Mouse (Mus musculus) embryonic facial prominence, embryonic 12.5 days (tissue): ENCODE data around the gene Fcho1. TPM values are rescaled to one million over a fixed set of nuclear protein-coding genes. Genes with fewer than 3 reads are reported as not detected.

Experiments used
- ATAC-seq: fragments of 200-750 bp; cut with Nextera tagmentation; 2 replicates; pipeline ENCODE4 v1.8.0; 2017; ENCODE audit not compliant: insufficient number of reproducible peaks, insufficient read depth, low FRiP score, low TSS enrichment
- H3K27ac ChIP-seq: fragments of 300-500 bp; sonication (generic); 2 replicates; pipeline ENCODE4 v1.5.1; 2016; ENCODE audit warnings: mild to moderate bottlenecking
- H3K27me3 ChIP-seq: fragments of 300-500 bp; sonication (generic); 2 replicates; pipeline ENCODE4 v1.6.1; 2016; ENCODE audit warnings: mild to moderate bottlenecking, moderate library complexity
- H3K36me3 ChIP-seq: fragments of 300-500 bp; sonication (generic); 2 replicates; pipeline ENCODE4 v1.6.1; 2016; ENCODE audit warnings: mild to moderate bottlenecking
- H3K4me1 ChIP-seq: fragments of 300-500 bp; sonication (generic); 2 replicates; pipeline ENCODE4 v1.6.1; 2016
- H3K4me2 ChIP-seq: fragments of 300-500 bp; sonication (generic); replicated peaks from 2 replicates; pipeline ENCODE4 v1.6.1; 2016; ENCODE audit warnings: mild to moderate bottlenecking, moderate library complexity
- H3K4me3 ChIP-seq: fragments of 300-500 bp; sonication (generic); 2 replicates; pipeline ENCODE4 v1.5.1; 2016; ENCODE audit warnings: mild to moderate bottlenecking
- H3K9ac ChIP-seq: fragments of 300-500 bp; sonication (generic); 2 replicates; pipeline ENCODE4 v1.6.1; 2016; ENCODE audit warnings: mild to moderate bottlenecking, moderate library complexity
- H3K9me3 ChIP-seq: fragments of 300-500 bp; sonication (generic); 2 replicates; pipeline ENCODE4 v1.6.1; 2016; ENCODE audit warnings: mild to moderate bottlenecking, moderate library complexity
- WGBS: fragments of 180-500 bp; shearing (Covaris S2); methylation state at CpG from one replicate; pipeline ENCODE4 v1.1.7; 2016; 5-methylcytosine and 5-hydroxymethylcytosine counted together
- polyA plus RNA-seq: library from polyadenylated mRNA; unstranded; fragments of >200 nt; fragmentation: Nextera tagmentation; extraction: Ambion mirVana; gene quantifications from 2 replicates; pipeline ENCODE4 v1.2.1, GENCODE M21; 2016

Gene Fcho1
- polyA plus RNA-seq, 1 experiment from 2014 or later, result 7.4 TPM

DNA sequence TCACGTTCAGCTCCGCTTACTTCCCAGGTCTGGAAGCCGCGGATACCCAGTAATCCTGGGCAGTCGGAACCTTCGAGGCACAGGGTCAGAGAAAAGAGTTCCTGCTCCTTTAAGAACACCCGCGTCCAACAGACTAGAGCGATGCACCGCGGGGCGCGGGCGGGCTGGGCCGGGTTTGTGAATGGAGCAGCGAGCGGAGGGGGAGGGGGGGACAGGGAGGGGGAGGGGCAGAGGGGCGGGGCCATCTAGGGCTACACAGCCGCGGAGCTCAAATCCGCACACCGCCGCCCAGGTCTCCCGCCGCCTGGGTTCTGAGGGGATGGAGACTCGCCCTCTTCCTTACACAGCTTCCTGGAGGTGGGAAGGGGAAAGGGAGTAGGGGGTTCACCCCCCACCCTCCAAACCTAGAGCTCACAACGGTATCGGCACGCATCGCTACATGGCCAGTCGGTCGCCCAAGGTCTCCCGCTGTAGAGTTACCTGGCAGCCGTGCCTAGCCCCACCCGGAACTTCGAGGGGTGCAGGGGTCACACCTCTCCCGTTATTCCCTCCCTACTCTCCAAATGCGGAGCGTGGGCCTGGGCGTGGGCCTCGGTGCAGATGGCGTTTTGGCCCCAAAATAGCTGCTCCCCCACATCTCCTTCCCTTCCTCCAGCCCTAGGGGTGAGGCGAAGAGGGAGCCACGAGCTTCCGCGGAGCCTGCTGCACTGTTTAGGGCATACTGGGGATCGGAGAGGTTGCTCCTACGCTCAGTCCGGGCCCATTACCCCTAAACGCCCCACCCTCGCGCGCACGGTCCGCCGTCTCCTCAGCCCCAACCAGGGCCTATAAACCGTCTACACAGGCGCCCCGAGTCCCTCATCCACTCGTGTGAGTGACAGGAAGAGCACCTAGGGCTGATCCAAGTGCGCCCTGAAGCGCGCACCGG lies 54.6 kb downstream of the Fcho1 start:
- WGBS, result under 1% methylated on average over 52 of the region's 64 CpGs
- H3K4me1 ChIP-seq, result peaks cover 23% of the 10 kb centered on the region
- no peaks in the 10 kb centered on the region for H3K9me3 ChIP-seq
- H3K4me2 ChIP-seq, result peak overlapping the region; percentile 85
- H3K27ac ChIP-seq, result no peak overlapping the region
- ATAC-seq, result peak; percentile 62
- no peaks in the 10 kb centered on the region for H3K36me3 ChIP-seq
- H3K4me3 ChIP-seq, result peak overlapping the region; percentile 39
- H3K27me3 ChIP-seq, result peaks cover 56% of the 10 kb centered on the region
- H3K9ac ChIP-seq, result peak overlapping the region; percentile 53

DNA sequence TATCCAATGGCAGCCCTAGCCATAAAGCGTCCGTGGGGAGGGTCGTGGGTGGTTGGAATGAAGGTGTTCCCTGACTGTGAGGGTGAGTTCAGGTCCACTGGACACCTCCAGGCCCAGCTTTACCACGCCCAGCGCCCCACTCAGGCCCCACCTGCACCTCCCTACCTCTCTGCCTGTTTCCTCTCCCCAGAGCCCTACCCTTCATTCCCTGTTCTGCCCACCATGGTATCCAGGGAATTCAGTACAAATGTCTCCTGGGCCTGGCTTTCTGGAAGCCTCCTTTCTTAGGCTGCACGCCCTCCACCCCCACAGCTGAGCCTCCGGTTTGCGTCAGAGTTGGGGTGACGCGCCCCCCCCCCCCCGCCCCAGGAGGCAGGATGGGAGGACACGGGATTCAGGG lies 55.3 kb downstream of the Fcho1 start:
- H3K4me1 ChIP-seq, result peaks cover 23% of the 10 kb centered on the region

DNA sequence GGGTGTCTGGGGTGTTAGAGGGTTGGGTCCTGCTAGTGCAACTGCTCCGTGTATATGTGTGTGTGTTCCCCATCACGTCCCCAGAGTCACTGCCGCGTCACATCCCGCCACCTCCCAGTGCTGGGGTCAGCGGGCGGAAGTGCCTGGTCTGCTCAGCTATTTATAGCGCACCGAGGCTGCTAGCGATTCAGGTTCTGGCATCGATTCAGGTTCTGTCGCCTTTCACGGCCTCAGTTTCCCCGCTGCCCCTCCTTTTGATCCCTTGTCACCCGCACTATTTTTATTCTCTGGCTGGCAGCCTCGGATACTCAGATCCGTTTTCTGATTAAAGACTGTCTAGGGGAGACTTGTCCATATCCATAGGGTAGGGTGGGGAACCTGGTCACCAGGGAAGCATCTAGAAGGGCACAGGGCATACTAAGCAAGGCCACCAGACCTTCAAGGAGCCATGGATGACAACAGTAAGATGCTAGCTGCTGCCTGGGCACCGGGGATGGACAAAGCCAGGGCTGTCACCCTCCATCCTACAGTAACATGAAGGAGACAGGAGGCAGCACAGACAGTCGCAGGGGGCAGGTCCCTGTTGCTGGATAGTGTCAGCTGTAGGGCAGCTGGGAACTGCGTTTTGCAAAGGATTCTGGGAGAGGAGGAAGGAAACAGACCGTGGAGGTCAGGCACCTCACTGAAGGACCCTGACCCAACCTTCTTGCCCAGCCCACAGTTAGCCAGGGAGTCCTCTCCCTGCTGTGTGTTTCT lies 57.1 kb downstream of the Fcho1 start:
- Histone ChIP-seq H3K27me3 (peaks cover 47% of the 10 kb centered on the region), H3K4me3 (no peak overlapping the region), H3K9ac (0 out of 2 replicates have a peak overlapping the region, but pooled peaks have one; percentile 17), H3K4me1 (peaks cover 23% of the 10 kb centered on the region), H3K9me3 (no peaks in the 10 kb centered on the region), H3K36me3 (no peaks in the 10 kb centered on the region), H3K4me2 (peak overlapping the region; percentile 28; the same call in 1 of the 2 replicates), H3K27ac (no peak overlapping the region)
- 3% methylated on average over 21 of the region's 21 CpGs for WGBS
- ATAC-seq, result no peak

More for the DNA sequence above, 55.3 kb downstream of the Fcho1 start:
- Histone ChIP-seq H3K9ac (peak overlapping the region; percentile 53), H3K9me3 (no peaks in the 10 kb centered on the region), H3K4me3 (peak overlapping the region; percentile 39), H3K36me3 (no peaks in the 10 kb centered on the region), H3K27ac (no peak overlapping the region), H3K4me2 (peak overlapping the region; percentile 85), H3K27me3 (peaks cover 49% of the 10 kb centered on the region)
- 8% methylated on average over 11 of the region's 12 CpGs for WGBS
- 0 out of 2 replicates have a peak, but pooled peaks have one; percentile 5 for ATAC-seq

DNA sequence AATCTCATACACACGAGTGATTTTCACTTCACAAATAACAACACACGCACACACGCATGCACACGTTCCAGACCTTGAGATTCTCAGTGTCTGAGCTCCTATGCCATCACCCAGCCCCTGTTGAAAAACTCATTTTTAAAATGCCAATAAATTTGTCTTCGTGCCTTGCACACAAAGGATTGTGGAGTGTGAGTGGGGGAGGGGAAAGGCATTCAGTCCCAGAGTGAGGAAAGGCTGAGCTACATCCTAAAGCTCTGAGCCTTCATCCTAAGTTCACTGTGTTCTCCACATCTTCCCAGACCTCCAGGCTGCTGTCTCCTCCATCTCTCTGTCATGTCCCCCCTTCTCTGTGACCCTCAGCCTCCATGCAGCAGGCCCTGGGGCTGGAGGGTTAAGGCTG lies 58.3 kb downstream of the Fcho1 start:
- no peak for ATAC-seq
- Histone ChIP-seq H3K9me3 (no peaks in the 10 kb centered on the region), H3K27me3 (peaks cover 54% of the 10 kb centered on the region), H3K27ac (no peak overlapping the region), H3K4me3 (no peak overlapping the region), H3K36me3 (no peaks in the 10 kb centered on the region), H3K4me2 (no peak overlapping the region), H3K9ac (no peak overlapping the region), H3K4me1 (peaks cover 23% of the 10 kb centered on the region)
- WGBS, result 54% methylated on average over 5 of the region's 5 CpGs

- H3K4me1 ChIP-seq, result peaks cover 23% of the 10 kb centered on the region
- H3K9me3 ChIP-seq, result no peaks in the 10 kb centered on the region
- no peak overlapping the region for H3K4me2 ChIP-seq
- H3K27me3 ChIP-seq, result peaks cover 58% of the 10 kb centered on the region
- no peak for ATAC-seq
- 35% methylated on average over 1 of the region's 1 CpGs for whole genome bisulfite sequencing
- no peak overlapping the region for H3K4me3 ChIP-seq
- H3K36me3 ChIP-seq, result no peaks in the 10 kb centered on the region
- H3K27ac ChIP-seq, result no peak overlapping the region
- no peak overlapping the region for H3K9ac ChIP-seq
Measured at GRCm38 (mm10) chr8:71666855-71667254, 58.7 kb downstream of the Fcho1 start.

GRCm38 (mm10) chr8:71665331-71666130 lies 60.0 kb downstream of the Fcho1 start:
- Histone ChIP-seq H3K36me3 (no peaks in the 10 kb centered on the region), H3K4me3 (no peak overlapping the region), H3K9ac (no peak overlapping the region), H3K27me3 (peaks cover 58% of the 10 kb centered on the region), H3K9me3 (no peaks in the 10 kb centered on the region), H3K4me1 (peaks cover 15% of the 10 kb centered on the region), H3K4me2 (peak overlapping the region; percentile 31), H3K27ac (no peak overlapping the region)
- 0 out of 2 replicates have a peak, but pooled peaks have one; percentile 22 for ATAC-seq
- 3% methylated on average over 22 of the region's 22 CpGs for WGBS

GRCm38 (mm10) chr8:71660325-71661120 lies 65.0 kb downstream of the Fcho1 start:
- H3K27ac ChIP-seq, result no peak overlapping the region
- peak overlapping the region; percentile 12; the same call in 1 of the 2 replicates for H3K4me2 ChIP-seq
- H3K9me3 ChIP-seq, result no peaks in the 10 kb centered on the region
- H3K9ac ChIP-seq, result no peak overlapping the region
- no peaks in the 10 kb centered on the region for H3K36me3 ChIP-seq
- H3K27me3 ChIP-seq, result peaks cover 67% of the 10 kb centered on the region
- no peak overlapping the region for H3K4me3 ChIP-seq
- WGBS, result 6% methylated on average over 36 of the region's 36 CpGs
- no peaks in the 10 kb centered on the region; the same call in 1 of the 2 replicates for H3K4me1 ChIP-seq
- peak; percentile 37; the same call in 1 of the 2 replicates for ATAC-seq

- no peak overlapping the region for H3K4me3 ChIP-seq
- ATAC-seq, result no peak
- no peak overlapping the region for H3K9ac ChIP-seq
- H3K27me3 ChIP-seq, result peaks cover 74% of the 10 kb centered on the region
- no peak overlapping the region for H3K27ac ChIP-seq
- H3K36me3 ChIP-seq, result no peaks in the 10 kb centered on the region
- no peak overlapping the region for H3K4me2 ChIP-seq
- 71% methylated on average over 1 of the region's 1 CpGs for whole genome bisulfite sequencing
- H3K9me3 ChIP-seq, result no peaks in the 10 kb centered on the region
- 0 out of 2 replicates have a peak, but pooled peaks cover under 1% of the 10 kb centered on the region for H3K4me1 ChIP-seq
Measured at GRCm38 (mm10) chr8:71659751-71660150, 65.8 kb downstream of the Fcho1 start.

DNA sequence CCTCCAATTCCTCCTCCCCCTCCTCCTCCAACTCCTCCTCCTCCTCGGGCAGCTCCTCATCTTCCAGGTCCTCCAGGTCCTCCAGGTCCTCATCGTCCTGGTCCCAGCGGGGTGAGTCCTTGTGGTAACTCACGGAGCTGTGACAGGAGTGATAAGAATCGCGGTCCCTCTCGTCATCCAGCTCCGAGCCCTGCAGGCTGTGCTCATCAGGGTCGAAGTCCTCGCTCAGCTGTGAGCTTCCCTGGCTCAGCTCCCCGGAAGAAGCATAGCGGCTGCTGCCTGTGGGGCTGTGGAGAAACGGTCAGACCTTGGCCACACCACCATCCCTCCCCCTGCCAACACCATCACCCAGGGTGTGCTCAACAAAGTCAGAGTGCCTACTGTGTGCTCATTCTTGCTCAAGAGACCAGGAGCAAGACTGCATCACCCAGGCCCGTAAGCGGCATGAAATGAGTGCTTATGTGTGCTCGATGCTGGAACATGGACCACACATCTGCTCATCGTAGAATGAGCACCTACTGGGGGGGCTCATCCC lies 66.9 kb downstream of the Fcho1 start:
- ATAC-seq, result no peak
- H3K4me1 ChIP-seq, result 0 out of 2 replicates have a peak, but pooled peaks cover 5% of the 10 kb centered on the region
- no peak overlapping the region for H3K27ac ChIP-seq
- peaks cover 86% of the 10 kb centered on the region for H3K27me3 ChIP-seq
- no peaks in the 10 kb centered on the region for H3K36me3 ChIP-seq
- no peaks in the 10 kb centered on the region for H3K9me3 ChIP-seq
- no peak overlapping the region for H3K4me3 ChIP-seq
- H3K4me2 ChIP-seq, result no peak overlapping the region
- no peak overlapping the region for H3K9ac ChIP-seq
- 32% methylated on average over 17 of the region's 17 CpGs for WGBS
